Mouse (Mus musculus) NIH3T3 (cell line): ENCODE results near the gene Dnaic1.

Experiments
- DNase-seq: peaks from one replicate; pipeline ENCODE4 v3.0.0-alpha.2; 2012; ENCODE audit warnings: low read depth

Dnaic1 gene

GRCm38 (mm10) chr4:41569411-41569885, at the start of gene Dnaic1, which contains the start of gene Fam219a:
Gene Dnaic1, plus strand, starts transcription at chr4:41569775.
Gene Fam219a, minus strand, starts transcription at chr4:41569538.
- peak; percentile 98 for DNase-seq

- DNase-seq, result no peak
Measured at GRCm38 (mm10) chr4:41520641-41521040, 48.9 kb upstream of the Dnaic1 start.

DNA sequence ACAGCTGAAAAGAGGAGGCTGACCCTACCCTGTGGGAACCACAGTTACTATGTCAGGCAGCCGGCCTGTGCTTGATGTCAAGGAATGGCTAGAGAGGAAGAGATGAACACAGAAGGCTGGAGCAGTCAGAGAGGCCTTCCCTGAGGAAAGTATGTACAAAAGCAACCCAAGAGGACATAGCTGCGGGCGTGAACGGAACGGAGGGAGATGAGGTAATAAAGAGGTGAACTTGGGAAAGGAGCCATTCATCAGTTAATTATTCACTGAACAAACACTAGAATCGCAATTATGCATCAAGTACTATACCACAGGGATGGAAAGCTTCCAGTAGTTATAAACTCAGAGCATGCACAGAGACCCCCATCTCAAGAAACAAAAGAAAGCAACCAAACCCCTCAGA, 47.4 kb upstream of the Dnaic1 start:
- DNase-seq, result no peak

- peak; percentile 71 for DNase-seq
Measured at GRCm38 (mm10) chr4:41522788-41523187, 46.8 kb upstream of the Dnaic1 start.

DNA sequence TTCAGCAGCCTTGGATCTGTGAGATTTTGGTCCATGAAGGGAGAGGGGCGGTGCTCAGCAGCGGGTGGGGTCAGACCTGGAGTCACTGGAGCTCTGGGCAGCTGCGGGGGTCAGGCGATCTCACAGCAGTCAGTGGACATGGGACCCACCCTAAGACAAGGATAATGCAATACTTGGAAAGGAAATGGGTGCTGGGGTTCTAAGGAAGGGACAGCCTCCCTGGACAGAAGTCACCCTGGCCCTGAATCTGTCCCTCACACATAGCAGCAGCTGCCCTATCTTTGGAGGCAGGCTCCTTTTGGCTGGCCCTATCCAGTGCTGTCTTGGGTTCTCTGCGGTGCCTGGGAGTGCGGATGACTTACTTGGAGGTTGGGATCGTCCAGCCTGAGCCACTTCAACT, 45.7 kb upstream of the Dnaic1 start:
- DNase-seq, result no peak

DNA sequence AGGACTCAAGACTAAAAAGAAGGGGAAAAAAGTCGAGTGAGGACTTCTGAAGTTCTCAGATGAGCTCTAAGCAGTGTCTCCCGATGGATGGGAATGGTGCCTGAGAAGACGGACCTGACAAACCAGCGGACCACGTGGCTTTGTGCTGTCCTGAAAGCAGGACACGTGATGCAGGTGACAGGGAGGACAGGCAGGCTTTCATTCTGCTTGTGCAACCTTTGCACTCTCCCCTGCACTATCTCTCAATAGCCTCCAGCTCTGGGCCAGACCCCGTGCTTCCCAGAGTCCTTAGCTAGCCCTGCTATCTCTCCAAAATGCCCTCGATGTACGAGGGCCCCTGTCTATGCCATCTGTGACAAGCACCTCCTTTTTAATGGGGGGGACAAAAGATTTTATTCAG, 44.7 kb upstream of the Dnaic1 start:
- DNase-seq, result no peak

DNA sequence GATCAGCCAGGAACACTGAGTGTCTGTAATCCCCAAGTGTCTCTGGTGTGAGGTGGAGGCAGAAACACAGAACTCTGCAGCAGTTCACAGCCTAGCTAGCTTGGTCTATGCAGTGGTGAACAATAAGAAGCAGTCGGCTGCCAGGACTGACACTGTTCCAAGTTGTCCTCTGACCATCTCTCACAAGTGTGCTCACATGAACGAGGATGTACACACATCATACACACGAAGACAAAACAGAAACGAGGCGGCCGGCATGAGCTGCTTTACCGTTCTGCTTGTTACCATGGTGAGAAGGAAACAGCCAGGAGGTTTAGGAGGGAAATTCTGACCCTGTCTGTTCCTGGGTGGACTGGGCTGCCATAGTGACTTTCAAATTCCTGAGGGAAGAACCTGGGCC, 43.0 kb upstream of the Dnaic1 start:
- DNase-seq, result no peak

DNA sequence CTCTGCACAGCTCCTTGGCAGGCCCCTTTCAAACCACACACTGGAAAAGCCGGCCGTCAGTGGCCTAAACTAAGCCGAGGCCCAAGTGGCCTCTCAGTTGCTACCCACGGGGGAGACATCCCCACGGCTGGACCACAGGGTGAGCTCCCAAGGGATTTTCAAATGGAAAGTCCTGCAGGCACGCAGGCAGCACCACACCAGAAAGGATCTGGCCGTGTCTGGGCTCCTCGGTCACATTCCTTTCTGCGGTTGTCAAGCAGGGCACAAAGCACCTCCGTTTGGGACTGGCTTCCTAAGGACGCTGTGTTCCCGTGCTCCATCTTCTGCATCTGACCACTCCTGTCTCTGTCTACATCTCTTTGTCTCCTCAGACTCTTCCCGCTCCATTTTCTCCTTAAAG, 42.5 kb upstream of the Dnaic1 start:
- no peak for DNase-seq

- DNase-seq, result no peak
Measured at GRCm38 (mm10) chr4:41527996-41528395, 41.6 kb upstream of the Dnaic1 start.

GRCm38 (mm10) chr4:41532420-41532819, 37.2 kb upstream of the Dnaic1 start:
- peak; percentile 58 for DNase-seq

DNA sequence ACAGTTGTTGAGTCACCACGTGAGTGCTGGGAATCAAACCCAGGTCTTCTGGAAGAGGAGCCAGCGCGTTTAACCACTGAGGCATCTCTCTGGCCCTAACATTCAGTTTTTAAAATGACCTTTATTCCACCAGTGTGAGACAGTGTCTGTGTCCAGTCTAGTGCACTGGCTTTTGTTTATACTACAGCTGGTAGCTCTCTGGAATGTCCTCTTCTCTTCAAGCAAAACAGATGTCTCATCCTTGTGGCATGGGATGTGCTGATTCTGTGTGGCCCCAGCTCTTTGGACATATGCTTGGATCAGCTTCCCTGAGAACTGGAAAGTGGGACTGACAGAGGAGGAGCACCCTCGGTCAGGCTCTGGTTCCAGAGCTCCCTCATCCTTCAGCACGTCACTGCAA, 34.7 kb upstream of the Dnaic1 start:
- DNase-seq, result no peak

DNA sequence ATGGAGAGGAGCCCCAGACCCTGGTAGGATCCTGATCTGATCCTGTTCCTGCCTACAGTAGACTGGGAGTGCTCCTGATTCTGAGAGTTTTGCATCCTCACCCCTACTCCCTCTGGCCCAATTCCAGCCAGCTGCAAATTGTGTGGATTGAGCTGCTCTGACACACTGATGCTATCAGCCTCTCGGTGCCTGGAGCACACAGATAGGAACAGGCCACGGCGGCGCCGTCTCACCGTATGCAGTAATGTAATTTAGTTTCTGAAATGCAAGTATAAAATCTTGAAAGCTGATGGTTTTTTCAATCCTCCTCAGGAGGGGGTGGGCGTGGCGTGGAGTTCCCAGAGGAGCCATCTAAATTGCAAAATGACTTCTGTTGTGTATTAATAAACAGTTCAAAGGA, 27.4 kb upstream of the Dnaic1 start:
- DNase-seq, result no peak

DNA sequence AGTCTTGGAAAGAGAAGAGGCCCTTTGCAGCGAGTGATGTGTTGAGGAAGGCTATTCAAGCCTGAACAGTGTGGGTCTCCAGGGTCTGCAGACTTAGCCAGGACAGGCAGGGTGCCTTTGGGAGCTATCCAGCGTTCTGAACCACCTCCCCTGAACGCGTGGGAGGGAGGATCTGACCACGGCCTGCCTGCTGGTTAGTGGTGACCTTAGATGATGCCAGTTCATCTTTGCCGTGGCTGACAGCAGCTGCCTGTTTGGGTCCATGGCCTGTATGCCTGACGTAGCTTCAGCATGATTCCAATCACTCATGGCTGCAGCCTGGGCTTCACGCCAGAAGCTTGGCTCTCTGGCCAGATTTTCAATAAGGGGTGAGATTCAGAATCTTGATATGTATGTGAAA, 23.6 kb upstream of the Dnaic1 start:
- DNase-seq, result peak; percentile 63

DNA sequence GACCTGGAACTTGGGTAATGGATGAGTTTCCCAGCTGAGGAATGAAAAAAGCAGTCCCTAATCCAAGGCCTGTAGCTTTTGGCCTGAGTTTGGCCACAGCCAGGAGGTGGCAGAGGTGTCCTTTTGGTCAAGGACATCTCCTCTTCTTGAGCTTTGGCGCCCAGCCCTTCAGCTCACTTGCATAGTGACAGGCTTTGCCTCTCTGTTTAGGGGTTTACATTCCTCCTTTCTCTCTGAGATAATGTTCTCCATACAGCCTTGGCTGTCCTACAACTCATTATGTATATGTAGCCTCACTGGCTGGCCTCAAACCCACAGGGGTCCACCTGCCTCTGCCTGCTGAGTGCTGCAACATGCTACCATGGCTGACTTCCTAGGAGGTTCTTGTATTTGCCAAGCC, 22.5 kb upstream of the Dnaic1 start:
- DNase-seq, result no peak

GRCm38 (mm10) chr4:41552529-41552928, 17.0 kb upstream of the Dnaic1 start:
- DNase-seq, result peak; percentile 78

- no peak for DNase-seq
Measured at GRCm38 (mm10) chr4:41553116-41553515, 16.5 kb upstream of the Dnaic1 start.

DNA sequence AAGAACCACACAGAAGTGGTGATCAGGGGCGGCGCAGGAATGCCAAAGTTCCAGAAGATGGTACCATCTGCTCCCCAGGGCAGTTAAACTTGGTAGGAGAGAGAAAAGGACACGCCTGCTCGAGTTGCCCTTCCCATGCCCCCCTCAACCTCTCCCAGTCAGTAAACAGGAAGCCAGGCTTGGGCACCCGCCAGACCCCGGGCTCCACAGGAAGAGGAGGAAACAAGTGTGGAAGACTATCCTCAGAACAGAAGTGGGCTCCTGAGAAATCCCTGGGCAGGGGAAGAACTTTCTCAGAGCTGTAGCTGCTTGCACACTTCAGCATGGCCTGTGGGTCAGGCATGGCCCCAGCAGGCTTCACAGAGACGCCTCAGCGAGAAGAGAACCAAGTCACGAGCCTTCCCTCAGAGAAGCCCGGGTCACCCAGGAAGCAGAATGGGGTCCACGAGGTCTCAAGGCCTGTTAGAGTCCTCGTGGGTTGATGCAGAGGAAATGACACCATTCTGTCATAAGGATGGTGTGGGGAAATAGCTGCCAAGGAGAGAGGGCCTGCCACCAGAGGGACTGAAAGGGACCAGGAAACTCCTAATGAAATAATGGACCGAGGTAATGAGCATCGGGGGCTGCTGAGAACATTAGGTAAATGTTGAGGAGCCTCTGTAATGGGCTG, 14.4 kb upstream of the Dnaic1 start:
- DNase-seq, result no peak

DNA sequence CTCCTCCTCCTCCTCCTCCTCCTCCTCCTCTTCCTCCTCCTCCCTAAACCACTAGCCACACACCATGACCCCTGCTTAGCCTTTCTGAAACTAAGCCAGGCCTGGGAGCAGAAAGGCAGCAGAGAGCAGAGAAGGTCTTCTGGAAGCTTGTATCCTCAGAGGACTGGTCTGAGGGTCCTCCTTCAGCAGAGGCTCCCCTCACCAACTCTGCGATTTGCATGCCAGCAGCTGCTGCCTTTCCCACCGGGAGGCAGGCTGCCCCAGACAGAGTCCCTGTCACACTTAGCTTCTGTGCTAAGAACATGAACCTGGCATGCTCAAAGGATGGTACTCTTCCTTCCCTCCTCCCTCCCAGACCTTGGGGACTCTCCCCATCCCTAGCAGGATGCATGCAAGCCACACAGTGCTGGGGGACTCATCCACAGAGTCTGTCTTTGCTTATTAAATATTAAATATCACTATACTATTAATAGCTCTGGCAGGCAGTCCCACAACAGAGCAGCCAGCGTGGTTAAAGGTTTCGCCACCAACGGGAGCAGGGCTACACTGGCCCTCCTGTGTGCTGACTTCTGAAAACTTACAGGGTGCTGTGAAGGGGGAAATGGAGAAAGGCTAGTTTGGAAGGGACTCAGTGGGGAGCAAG, 13.1 kb upstream of the Dnaic1 start:
- DNase-seq, result no peak

DNA sequence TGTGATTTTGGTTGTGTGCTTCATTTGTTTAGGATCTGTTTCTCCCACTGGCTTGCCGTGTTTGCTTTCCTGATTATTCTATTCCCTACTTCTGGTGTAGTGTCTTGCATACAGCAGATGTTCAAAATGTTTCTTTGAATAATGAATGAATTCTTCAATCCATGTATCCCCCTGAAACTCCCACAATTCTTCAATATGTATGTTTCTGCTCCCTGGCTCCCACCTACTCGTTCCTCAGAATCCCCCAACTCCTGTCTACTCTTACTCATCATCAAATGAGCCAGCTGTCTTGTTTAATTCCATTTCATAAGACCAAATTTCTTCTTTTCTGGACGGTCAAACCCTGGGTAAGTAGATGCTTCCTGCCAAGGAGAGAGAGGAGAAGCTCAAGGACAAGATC, 12.5 kb upstream of the Dnaic1 start:
- no peak for DNase-seq

DNA sequence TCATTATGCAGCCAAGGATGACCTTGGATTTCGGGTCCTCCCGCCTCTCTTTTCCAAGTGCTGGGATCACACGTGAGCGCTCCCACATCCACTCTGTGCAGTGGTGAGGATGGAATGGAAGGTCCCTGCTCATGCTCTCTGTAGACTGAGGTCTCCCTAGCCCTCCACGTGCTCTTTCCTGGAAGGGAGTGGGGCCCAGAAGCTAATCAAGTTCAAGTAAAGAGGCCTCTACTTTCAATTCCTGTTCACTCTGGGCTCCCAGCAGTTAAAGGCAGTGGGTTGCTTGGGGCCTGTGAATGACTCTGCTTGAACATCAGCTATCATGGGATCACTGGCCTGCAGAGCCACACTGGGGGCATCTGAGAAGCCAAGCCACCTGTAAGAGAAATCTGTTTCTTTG, 6.3 kb upstream of the Dnaic1 start:
- no peak for DNase-seq

GRCm38 (mm10) chr4:41566123-41566522, 3.5 kb upstream of the Dnaic1 start:
- no peak for DNase-seq

DNA sequence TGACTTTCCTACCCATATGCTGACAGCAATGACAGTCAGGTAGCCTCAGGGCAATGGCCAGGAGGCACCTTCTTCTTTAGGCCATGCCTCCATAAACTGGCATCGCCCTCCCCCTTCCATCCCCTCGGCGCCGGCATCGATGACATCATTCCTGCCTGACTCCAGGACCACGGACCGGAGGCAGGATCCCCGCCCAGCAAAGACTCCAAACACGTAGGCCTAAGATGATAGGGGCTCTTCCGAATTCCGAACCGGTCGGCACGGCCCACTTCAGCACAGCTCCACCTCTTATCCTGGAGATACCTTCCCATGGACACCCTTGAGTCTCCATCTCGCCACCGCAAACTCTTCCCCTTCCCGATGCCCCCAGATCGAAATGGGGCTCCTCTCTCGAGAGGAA, 1.3 kb upstream of the Dnaic1 start:
- peak; percentile 52 for DNase-seq

DNA sequence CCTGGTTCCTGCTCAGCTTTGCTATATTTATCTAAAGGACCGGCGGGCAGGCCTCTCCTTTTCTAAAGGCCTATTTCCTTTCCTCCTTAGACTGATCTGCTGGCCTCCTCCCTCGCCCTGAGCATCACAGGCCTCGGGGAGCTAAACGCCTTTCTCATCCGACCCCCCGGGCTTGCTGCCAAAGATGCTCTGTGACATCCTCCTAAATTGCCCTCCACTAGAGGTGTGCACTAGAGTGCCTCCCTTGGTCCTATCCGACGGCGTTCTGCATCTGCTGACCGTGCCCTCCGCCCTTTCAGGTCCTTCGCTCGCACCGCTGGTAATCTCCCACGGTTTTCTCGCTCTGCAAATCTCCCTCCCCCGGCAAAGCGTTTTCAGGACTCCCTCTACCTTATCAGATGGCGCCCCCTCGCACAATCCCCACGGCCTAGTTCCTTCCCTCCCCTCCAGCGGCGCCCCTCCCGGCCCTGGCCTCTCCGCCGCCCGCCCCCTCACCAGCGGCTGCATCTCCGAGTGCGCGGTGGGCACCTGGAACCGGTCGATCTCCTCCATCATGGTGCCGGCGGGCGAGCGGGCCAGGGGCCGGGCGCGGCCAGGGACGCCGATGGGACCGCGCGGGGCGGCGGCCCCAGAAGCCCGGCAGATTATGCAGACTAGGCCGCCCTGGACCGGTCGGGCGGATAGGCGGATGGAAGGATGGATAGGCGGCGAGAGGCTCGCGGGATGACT, 729 bp upstream of the Dnaic1 start:
- peak; percentile 53 for DNase-seq
